Mouse (Mus musculus): ENCODE measurements at regions not wholly inside any gene's neighbourhood (a gene's known extent, or its start where the extent isn't known, plus 50 kb on each side); places are given as distances from the start of the nearest gene placed in this dataset.

GRCm38 (mm10) chr5:39347019-39347418 lies 408.3 kb downstream of the Hs3st1 start:
- no peak for ATAC-seq (ENCODE audit: extremely low read depth, insufficient number of reproducible peaks, low FRiP score, poor library complexity, severe bottlenecking)

- ATAC-seq (ENCODE audit: extremely low read depth, insufficient number of reproducible peaks, low FRiP score, poor library complexity, severe bottlenecking), result no peak
Measured at GRCm38 (mm10) chr5:39337917-39338316, 417.4 kb downstream of the Hs3st1 start.

GRCm38 (mm10) chr5:39336484-39336985 lies 418.7 kb downstream of the Hs3st1 start:
- ATAC-seq (ENCODE audit: extremely low read depth, insufficient number of reproducible peaks, low FRiP score, poor library complexity, severe bottlenecking), result no peak

GRCm38 (mm10) chr5:39335321-39335720 lies 420.0 kb downstream of the Hs3st1 start:
- ATAC-seq (ENCODE audit: extremely low read depth, insufficient number of reproducible peaks, low FRiP score, poor library complexity, severe bottlenecking), result no peak

GRCm38 (mm10) chr5:39334241-39334640 lies 421.0 kb downstream of the Hs3st1 start:
- ATAC-seq (ENCODE audit: extremely low read depth, insufficient number of reproducible peaks, low FRiP score, poor library complexity, severe bottlenecking), result peak; percentile 63; the same call in 1 of the 2 replicates

- ATAC-seq (ENCODE audit: extremely low read depth, insufficient number of reproducible peaks, low FRiP score, poor library complexity, severe bottlenecking), result no peak
Measured at GRCm38 (mm10) chr5:39325399-39325798, 429.9 kb downstream of the Hs3st1 start.

GRCm38 (mm10) chr5:39316478-39316877 lies 438.8 kb downstream of the Hs3st1 start:
- no peak for ATAC-seq (ENCODE audit: extremely low read depth, insufficient number of reproducible peaks, low FRiP score, poor library complexity, severe bottlenecking)

- ATAC-seq (ENCODE audit: extremely low read depth, insufficient number of reproducible peaks, low FRiP score, poor library complexity, severe bottlenecking), result no peak
Measured at GRCm38 (mm10) chr5:39311211-39311610, 434.6 kb upstream of the Clnk start.

GRCm38 (mm10) chr5:39305794-39306193 lies 429.2 kb upstream of the Clnk start:
- ATAC-seq (ENCODE audit: extremely low read depth, insufficient number of reproducible peaks, low FRiP score, poor library complexity, severe bottlenecking), result no peak

GRCm38 (mm10) chr5:39292849-39293248 lies 416.2 kb upstream of the Clnk start:
- no peak for ATAC-seq (ENCODE audit: extremely low read depth, insufficient number of reproducible peaks, low FRiP score, poor library complexity, severe bottlenecking)

- ATAC-seq (ENCODE audit: extremely low read depth, insufficient number of reproducible peaks, low FRiP score, poor library complexity, severe bottlenecking), result no peak
Measured at GRCm38 (mm10) chr5:39281021-39281420, 404.4 kb upstream of the Clnk start.

GRCm38 (mm10) chr5:39273710-39274385 lies 397.2 kb upstream of the Clnk start:
- ATAC-seq (ENCODE audit: extremely low read depth, insufficient number of reproducible peaks, low FRiP score, poor library complexity, severe bottlenecking), result no peak

GRCm38 (mm10) chr5:39267106-39267505 lies 390.5 kb upstream of the Clnk start:
- ATAC-seq (ENCODE audit: extremely low read depth, insufficient number of reproducible peaks, low FRiP score, poor library complexity, severe bottlenecking), result no peak

GRCm38 (mm10) chr5:39260721-39261190 lies 384.1 kb upstream of the Clnk start:
- ATAC-seq (ENCODE audit: extremely low read depth, insufficient number of reproducible peaks, low FRiP score, poor library complexity, severe bottlenecking), result no peak

- no peak for ATAC-seq (ENCODE audit: extremely low read depth, insufficient number of reproducible peaks, low FRiP score, poor library complexity, severe bottlenecking)
Measured at GRCm38 (mm10) chr5:39257745-39258144, 381.1 kb upstream of the Clnk start.

GRCm38 (mm10) chr5:39252206-39252605 lies 375.6 kb upstream of the Clnk start:
- no peak for ATAC-seq (ENCODE audit: extremely low read depth, insufficient number of reproducible peaks, low FRiP score, poor library complexity, severe bottlenecking)

GRCm38 (mm10) chr5:39251021-39251420 lies 374.4 kb upstream of the Clnk start:
- ATAC-seq (ENCODE audit: extremely low read depth, insufficient number of reproducible peaks, low FRiP score, poor library complexity, severe bottlenecking), result no peak

GRCm38 (mm10) chr5:39219698-39220097 lies 343.1 kb upstream of the Clnk start:
- ATAC-seq (ENCODE audit: extremely low read depth, insufficient number of reproducible peaks, low FRiP score, poor library complexity, severe bottlenecking), result no peak

- no peak for ATAC-seq (ENCODE audit: extremely low read depth, insufficient number of reproducible peaks, low FRiP score, poor library complexity, severe bottlenecking)
Measured at GRCm38 (mm10) chr5:39216326-39216725, 339.7 kb upstream of the Clnk start.

GRCm38 (mm10) chr5:39215016-39215415 lies 338.4 kb upstream of the Clnk start:
- ATAC-seq (ENCODE audit: extremely low read depth, insufficient number of reproducible peaks, low FRiP score, poor library complexity, severe bottlenecking), result no peak

GRCm38 (mm10) chr5:39212550-39212949 lies 335.9 kb upstream of the Clnk start:
- no peak for ATAC-seq (ENCODE audit: extremely low read depth, insufficient number of reproducible peaks, low FRiP score, poor library complexity, severe bottlenecking)

Data from neutrophil, adult 5-6 weeks (primary cell).